Mouse (Mus musculus): ENCODE data around the gene Cass4.

The Cass4 gene

DNA sequence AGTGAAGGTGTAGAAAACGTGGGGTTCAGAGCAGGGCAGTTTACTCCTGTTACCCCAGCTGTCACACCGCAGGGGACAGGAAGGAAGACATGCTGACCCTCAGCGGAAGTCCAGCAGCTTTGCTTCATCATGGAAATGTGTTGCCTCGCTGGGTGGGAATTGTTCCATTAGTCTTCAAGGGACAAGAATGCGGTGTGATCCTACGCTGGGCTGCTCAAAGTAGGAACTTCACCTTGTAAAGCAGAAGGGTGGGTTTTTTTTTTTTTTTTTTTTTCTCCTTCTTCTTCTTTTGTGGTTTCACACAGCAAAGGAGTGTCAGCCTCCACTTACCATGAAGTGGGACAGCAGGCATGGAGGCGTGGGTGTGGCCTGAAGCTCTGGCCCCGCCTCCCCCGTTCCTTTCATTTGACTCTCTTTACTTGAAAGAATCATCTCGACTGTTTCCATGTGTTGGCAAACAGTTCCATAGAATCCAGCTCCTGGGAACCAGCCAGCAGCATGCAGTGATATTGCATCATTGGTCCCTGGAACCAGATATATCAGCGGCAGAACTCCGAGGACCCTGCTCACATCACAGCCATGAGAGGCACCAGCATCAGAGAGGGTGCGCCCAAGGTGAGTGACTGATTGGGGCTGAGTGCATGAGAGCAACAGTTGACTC, at the start of gene Cass4:
TSS of gene Cass4 (plus strand) at position 404 of the 661 bp plus-strand sequence.
- DNase-seq (ENCODE audit: extremely low read depth, low read depth, low spot score), result no peak

DNA sequence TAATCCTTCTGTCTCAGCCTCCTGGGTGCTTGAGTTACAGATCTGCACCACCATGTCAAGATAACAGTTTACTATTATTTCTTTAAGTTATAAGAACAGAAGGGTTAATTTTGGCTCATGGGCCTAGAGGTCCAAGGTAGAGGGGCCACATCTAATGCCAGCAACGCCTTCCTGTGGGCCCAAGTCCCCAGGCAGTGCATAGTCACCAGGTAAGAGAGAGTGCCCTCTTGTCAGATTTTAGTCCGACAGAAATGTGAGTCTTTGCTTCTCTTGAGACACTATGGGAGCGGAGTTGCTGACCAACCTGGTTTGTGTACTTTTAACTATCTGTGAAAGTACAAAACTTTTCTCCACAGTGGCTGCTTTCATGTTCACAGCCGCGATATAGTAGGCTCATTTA, 48.9 kb upstream of the Cass4 start:
- DNase-seq (ENCODE audit: extremely low read depth, low read depth, low spot score), result no peak

DNA sequence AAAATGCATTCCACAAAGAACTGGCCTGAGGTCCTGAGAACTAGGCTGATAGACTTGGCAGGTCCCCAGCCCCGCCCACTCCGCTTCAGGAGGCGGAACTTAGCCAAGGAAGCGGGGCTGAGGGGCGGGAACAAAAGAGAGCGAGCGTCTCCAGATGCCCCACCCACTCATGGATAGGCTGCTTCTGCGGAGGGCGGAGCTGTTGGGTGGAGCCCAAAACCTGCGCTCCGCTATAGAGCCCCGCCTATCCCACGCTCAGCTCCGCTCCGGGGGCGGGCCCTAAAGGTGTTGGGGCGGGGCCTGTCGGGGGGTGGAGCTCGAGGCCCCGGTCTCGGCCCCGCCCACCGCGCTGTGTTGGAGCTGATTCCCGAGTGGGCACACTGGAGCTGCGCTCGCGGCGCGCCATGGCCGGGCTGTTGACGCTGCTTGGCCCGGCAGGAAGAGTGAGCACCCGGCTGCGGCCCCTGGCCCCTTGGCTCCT, 48.3 kb upstream of the Cass4 start, which contains the start of gene Fam210b:
TSS of gene Fam210b (plus strand) at position 308 of the 481 bp plus-strand sequence.
- peak; percentile 77 for DNase-seq (ENCODE audit: extremely low read depth, low read depth, low spot score)

DNA sequence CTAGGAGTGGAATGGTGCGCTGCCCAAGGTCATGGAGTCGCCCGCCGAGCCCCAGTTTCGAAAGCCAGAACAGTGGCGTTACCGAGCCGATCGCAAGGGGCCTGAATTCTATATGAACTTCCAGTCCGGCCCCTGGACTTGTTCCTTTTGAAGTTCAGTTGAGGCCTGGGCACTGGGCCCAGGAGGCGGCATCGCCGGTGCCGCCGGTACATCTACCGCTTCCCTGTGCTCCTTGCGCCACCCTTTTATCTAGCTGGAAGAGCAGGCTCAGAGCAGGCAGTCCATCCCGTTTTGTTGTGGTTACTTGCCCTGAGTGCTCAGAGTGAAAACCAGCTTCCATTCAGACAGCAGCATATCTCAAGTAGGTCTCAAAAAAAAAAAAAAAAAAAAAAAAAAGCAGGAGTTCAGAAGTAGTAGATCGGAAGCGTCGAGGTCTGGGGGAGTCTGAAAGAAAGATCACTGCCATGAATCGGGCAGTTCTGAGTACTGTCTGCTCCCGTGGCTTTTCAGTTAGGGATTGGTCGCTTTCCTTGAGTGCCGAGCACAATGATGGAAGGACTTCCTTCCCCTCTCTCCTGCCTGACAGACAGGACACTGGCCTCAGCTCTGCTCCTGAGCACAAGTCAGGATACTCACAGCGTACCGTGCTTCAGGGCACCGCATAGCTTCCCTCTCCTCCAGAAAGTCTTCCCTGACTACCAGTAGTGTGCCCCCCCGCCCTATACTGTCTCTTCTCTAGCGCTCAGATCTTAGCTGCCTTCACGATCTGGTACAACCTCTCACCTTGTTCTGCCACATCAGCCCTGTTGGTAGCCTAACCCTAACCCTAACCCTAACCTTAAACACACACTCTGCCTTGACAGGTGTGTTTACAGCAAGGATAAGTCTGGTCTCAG, 47.3 kb upstream of the Cass4 start:
- DNase-seq (ENCODE audit: extremely low read depth, low read depth, low spot score), result peak; percentile 30

DNA sequence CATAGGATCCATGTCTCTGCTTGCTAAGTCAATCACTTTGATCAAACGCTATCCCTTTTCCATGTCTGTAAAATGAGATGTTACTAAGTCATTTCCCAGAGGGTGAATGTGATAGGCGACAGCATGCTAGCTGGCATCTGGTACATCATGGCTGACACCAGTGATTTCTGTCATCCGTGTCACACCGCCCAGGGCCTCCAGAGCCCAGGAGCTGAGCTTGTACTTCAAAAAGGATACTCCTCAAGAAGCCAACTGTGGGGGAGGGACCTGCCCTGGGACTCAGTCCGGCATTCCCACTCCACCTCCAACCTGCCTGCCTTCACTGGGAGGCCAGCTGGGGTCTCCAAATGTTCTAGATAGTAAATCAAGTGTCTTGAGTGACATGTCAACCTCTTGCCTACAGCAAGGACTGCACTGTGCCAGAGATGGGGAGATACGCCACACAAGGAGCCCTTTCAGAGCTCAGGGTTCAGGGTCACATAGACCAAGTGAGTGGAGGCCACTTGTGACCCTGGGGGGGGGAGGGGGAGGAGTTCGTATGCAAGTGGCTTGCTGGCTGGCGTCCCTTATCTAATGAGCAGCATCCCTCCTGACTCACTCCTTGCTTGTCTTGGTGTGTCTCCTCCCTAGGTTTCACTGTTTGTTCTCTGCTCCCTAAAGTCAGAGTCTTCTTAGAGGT, 46.5 kb upstream of the Cass4 start:
- no peak for DNase-seq (ENCODE audit: extremely low read depth, low read depth, low spot score)

DNA sequence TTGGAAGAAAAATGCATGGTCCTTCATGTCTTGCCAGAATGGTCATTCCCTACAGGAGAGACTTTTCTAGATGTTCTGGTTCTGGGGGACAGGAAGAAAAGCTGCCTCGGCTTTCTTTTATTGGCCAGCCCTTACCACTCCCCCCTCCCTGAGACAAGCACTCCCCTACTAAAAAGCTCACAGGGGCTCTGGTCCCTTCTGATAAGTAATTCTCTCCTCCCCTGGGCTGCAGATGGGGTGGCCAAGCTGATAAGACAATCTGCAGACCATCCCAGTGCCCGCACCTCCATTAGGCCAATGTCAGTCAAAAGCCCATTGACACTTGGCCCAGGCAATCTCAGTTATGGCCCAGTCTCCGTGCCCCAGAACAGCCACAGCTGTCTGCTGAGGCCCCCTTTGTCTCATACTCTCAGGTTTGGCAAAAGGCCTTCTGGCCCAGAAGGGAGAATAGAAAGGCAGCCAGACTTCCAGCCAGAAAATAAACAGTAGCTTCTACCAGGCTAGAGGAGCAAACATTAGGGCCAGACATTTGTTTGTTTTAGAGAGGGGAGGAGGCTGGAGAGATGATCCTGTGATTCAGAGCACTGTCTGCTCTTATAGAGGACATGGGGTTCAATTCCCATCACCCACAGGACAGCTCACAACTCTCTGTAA, 45.2 kb upstream of the Cass4 start:
- no peak for DNase-seq (ENCODE audit: extremely low read depth, low read depth, low spot score)

GRCm38 (mm10) chr2:172349776-172350175, 43.8 kb upstream of the Cass4 start:
- no peak for DNase-seq (ENCODE audit: extremely low read depth, low read depth, low spot score)

- DNase-seq (ENCODE audit: extremely low read depth, low read depth, low spot score), result no peak
Observed at GRCm38 (mm10) chr2:172350773-172351172, 42.8 kb upstream of the Cass4 start.

- no peak for DNase-seq (ENCODE audit: extremely low read depth, low read depth, low spot score)
Observed at GRCm38 (mm10) chr2:172353218-172353617, 40.4 kb upstream of the Cass4 start.

GRCm38 (mm10) chr2:172354761-172355160, 38.8 kb upstream of the Cass4 start:
- DNase-seq (ENCODE audit: extremely low read depth, low read depth, low spot score), result no peak

DNA sequence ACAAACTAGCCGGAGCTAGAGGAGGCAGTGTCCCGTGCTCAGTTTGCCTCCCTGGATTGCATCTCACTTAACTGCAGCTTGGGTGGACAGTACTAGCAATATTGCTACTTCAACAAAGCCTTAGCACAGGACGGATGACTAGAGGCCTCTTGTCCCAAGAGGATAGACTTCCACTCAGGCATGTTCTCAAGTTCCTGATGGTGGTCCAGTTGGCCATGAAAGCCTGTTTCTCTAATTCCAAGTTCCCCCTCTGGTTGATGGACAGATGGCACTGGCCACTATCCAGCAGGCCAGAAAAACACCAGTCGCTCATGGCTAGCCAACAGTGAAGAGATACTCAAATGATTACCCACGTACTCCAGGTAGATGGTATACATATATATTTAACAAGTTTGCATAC, 37.8 kb upstream of the Cass4 start:
- no peak for DNase-seq (ENCODE audit: extremely low read depth, low read depth, low spot score)

GRCm38 (mm10) chr2:172363176-172363575, 30.4 kb upstream of the Cass4 start:
- no peak for DNase-seq (ENCODE audit: extremely low read depth, low read depth, low spot score)

GRCm38 (mm10) chr2:172370411-172371223, 23.0 kb upstream of the Cass4 start, which contains the start of the genes Aurka and Cstf1:
Aurka (minus strand) TSS chr2:172370535.
Cstf1 (plus strand) TSS chr2:172370681.
- peak; percentile 58 for DNase-seq (ENCODE audit: extremely low read depth, low read depth, low spot score)

GRCm38 (mm10) chr2:172371258-172371657, 22.3 kb upstream of the Cass4 start:
- DNase-seq (ENCODE audit: extremely low read depth, low read depth, low spot score), result no peak

DNA sequence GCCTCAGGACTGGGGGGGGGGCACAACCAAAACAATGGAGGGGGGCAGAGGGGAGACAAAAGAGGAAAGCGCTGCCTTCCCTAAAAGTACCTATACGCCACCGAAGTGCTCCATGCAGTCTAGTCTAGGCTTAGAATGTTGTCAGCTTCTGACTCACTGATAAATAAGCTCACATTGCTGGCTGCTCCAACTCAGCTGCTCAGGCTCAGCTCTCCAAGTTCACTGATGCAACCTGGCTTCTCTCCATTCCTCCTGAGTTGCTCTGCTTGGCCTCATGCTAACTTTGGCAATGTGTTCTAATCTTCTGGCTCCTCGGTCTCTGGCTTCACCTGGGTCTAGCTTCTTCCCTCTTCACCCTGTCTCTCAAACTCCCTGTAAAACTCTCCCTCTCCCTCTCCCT, 17.0 kb upstream of the Cass4 start:
- peak; percentile 69 for DNase-seq (ENCODE audit: extremely low read depth, low read depth, low spot score)

DNA sequence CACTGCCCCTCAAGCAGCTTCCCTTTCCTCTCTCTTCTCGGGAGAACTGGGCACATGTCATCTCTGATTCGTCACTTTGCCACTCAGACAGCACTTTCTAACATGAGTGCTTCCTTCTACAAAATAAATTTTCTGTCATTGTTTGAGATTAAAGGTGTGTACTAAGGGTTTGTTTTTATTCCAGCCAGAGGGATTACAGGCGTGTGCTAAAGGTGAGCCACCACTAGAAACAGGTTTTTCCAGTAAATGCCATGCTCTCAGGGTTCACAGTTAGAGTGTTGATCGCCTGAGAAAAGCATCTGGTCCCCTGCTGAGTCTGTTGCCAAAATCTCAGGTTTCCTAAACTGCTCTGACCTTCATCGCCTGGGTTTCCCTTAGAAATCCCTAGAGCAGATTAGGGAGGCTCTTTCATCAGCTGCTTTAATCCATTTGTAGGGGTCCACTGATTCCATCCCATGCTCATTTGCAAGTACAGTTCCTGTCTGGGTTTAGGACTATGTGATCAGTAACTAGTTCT, 16.5 kb upstream of the Cass4 start:
- no peak for DNase-seq (ENCODE audit: extremely low read depth, low read depth, low spot score)

GRCm38 (mm10) chr2:172378332-172378731, 15.3 kb upstream of the Cass4 start:
- no peak for DNase-seq (ENCODE audit: extremely low read depth, low read depth, low spot score)

DNA sequence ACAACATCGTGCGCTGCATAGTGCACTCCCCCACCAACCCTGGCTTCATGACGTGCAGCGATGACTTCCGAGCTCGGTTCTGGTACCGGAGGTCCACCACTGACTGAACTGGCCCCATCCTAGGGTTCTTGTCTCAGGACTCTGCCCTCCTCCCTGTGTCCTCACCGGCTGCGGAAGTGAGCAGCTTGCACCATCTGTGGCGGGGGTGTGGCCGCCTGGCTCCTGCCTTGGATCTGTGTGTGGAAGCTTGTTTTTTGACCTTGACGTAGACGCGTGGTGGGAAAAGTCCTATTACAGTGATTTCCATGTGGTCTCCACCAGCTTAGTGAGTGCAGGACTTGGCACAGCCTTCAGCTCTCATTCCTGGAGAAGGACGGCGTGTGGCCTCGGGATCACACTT, 13.1 kb upstream of the Cass4 start:
- DNase-seq (ENCODE audit: extremely low read depth, low read depth, low spot score), result no peak

DNA sequence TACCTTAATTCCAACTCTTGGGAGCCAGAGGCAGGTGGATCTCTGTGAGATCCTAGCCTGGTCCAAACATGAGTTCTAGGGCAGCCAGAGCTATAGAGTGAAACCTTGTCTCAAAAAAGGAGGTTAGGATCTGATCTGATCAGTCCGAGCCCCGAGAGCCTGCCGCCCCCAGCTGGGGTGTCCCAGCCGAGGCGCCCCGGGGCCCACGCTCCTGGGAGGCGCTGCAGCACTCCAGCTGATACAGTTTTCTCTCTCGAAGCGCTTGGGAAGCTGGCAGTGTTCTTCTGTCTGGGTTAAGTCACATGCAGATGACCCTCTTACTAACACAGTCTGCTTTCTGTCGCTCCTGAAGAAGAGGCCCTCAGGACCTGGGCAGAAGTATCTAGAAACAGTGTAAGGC, 12.3 kb upstream of the Cass4 start:
- DNase-seq (ENCODE audit: extremely low read depth, low read depth, low spot score), result no peak

GRCm38 (mm10) chr2:172381898-172382297, 11.7 kb upstream of the Cass4 start:
- no peak for DNase-seq (ENCODE audit: extremely low read depth, low read depth, low spot score)

All from fat pad, adult 2 months (tissue).